Mouse (Mus musculus) limb, embryonic 12.5 days (tissue): ENCODE data around the gene 1700025G04Rik. TPM values are rescaled to one million over a fixed set of nuclear protein-coding genes. Genes with fewer than 3 reads are reported as not detected.

Experiments used
- ATAC-seq: fragments of 200-750 bp; cut with Nextera tagmentation; 2 replicates; pipeline ENCODE4 v1.8.0; 2017; ENCODE audit warnings: low read depth, moderate TSS enrichment; ENCODE audit not compliant: insufficient number of reproducible peaks, insufficient read depth, low FRiP score, low TSS enrichment
- H3K27ac ChIP-seq: fragments of 300-500 bp; sonication (generic); 2 replicates; pipeline ENCODE4 v1.5.1; 2016; ENCODE audit warnings: mild to moderate bottlenecking, moderate library complexity
- H3K27me3 ChIP-seq: fragments of 300-500 bp; sonication (generic); 2 replicates; pipeline ENCODE4 v1.6.1; 2016; ENCODE audit warnings: mild to moderate bottlenecking, moderate library complexity
- H3K36me3 ChIP-seq: fragments of 300-500 bp; sonication (generic); 2 replicates; pipeline ENCODE4 v1.6.1; 2016; ENCODE audit warnings: mild to moderate bottlenecking, moderate library complexity
- H3K4me1 ChIP-seq: fragments of 300-500 bp; sonication (generic); replicated peaks from 2 replicates; pipeline ENCODE4 v1.6.1; 2016
- H3K4me2 ChIP-seq: fragments of 300-500 bp; sonication (generic); 2 replicates; pipeline ENCODE4 v1.6.1; 2016; ENCODE audit warnings: mild to moderate bottlenecking, moderate library complexity
- H3K4me3 ChIP-seq: fragments of 300-500 bp; sonication (generic); replicated peaks from 2 replicates; pipeline ENCODE4 v1.5.1; 2016; ENCODE audit warnings: mild to moderate bottlenecking
- H3K9ac ChIP-seq: fragments of 300-500 bp; sonication (generic); replicated peaks from 2 replicates; pipeline ENCODE4 v1.6.1; 2016; ENCODE audit warnings: mild to moderate bottlenecking, moderate library complexity
- H3K9me3 ChIP-seq: fragments of 300-500 bp; sonication (generic); 2 replicates; pipeline ENCODE4 v1.6.1; 2016; ENCODE audit warnings: mild to moderate bottlenecking, moderate library complexity
- WGBS: fragments of 180-500 bp; shearing (Covaris S2); methylation state at CpG from one replicate; pipeline ENCODE4 v1.1.7; 2016; 5-methylcytosine and 5-hydroxymethylcytosine counted together
- polyA plus RNA-seq: library from polyadenylated mRNA; unstranded; fragments of >200 nt; fragmentation: Nextera tagmentation; extraction: Ambion mirVana; gene quantifications from 2 replicates; pipeline ENCODE4 v1.2.1, GENCODE M21; 2016

Gene 1700025G04Rik
- polyA plus RNA-seq, 1 experiment from 2014 or later = 28.3 TPM

DNA sequence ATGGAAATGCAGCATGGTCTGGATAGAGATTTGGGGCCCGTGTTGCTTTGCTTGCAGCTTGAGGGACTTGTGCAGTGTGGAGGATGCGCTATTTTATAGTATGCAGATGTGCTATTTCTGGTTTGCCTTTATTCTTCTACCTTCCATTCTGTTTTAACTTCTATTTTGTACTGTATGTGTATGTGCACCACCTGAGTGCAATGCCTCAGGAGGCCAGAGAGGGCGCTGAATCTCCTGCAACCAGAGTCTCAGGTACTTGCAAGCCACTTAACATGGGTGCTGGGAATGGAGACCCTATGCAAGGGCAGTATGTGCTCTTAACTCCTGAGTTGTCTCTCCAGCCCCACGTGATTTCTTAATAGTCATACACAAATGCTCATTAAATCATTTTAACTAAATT, 98.4 kb downstream of the 1700025G04Rik start:
- ATAC-seq = no peak
- WGBS = 88% methylated on average over 4 of the region's 4 CpGs
- H3K9me3 ChIP-seq = no peaks in the 10 kb centered on the region
- H3K4me1 ChIP-seq = peaks cover 38% of the 10 kb centered on the region
- H3K27ac ChIP-seq = no peak overlapping the region
- no peak overlapping the region for H3K9ac ChIP-seq
- no peak overlapping the region for H3K4me3 ChIP-seq
- no peaks in the 10 kb centered on the region for H3K36me3 ChIP-seq
- H3K27me3 ChIP-seq = no peaks in the 10 kb centered on the region
- H3K4me2 ChIP-seq = no peak overlapping the region

DNA sequence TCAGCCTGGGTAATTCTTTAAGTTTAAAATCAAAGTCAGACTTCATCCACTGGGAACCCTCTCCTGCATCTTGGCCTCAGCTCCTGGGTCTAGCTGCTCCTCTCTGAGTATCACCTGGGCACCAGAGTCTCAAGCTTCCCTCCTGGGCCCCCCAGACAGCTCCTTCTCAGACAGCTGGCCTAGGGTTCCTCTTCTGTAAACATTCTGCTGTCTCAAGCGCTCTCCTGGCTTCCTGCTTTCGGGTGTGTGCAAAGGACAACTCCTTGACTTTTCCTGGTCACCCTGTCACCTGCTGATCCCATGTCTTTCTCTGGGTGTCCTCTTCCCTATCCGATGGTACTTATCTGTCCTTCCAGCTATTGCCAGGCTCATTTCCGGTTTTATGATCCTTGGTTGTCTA, 99.3 kb downstream of the 1700025G04Rik start:
- no peak for ATAC-seq
- Histone ChIP-seq H3K4me3 (no peak overlapping the region), H3K4me1 (peaks cover 34% of the 10 kb centered on the region), H3K9ac (no peak overlapping the region), H3K36me3 (no peaks in the 10 kb centered on the region), H3K9me3 (no peaks in the 10 kb centered on the region), H3K4me2 (no peak overlapping the region), H3K27ac (no peak overlapping the region), H3K27me3 (no peaks in the 10 kb centered on the region)
- WGBS = 87% methylated on average over 4 of the region's 4 CpGs

DNA sequence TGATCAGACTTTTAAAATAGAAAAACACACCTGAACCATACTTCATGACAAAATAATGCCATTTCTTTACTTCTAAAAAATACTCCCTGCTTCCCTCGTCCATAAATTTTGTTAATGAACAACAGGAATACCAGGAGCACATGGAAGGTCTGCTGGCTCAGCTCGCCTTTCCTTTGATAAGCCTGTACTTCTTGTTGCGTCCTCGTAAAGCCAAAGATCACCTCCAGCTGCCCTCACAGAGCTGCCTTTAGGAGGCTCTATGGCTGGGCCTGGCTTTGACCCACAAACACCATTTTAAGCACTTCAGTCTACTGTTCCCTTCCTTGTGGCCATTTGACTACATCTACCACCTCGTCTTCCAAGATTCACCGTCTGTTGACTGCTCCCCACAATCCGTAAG, 101.2 kb downstream of the 1700025G04Rik start:
- H3K27me3 ChIP-seq = no peaks in the 10 kb centered on the region
- WGBS = 31% methylated on average over 7 of the region's 7 CpGs
- no peak overlapping the region for H3K9ac ChIP-seq
- no peak for ATAC-seq
- no peak overlapping the region for H3K4me3 ChIP-seq
- H3K4me2 ChIP-seq = no peak overlapping the region
- H3K27ac ChIP-seq = 0 out of 2 replicates have a peak overlapping the region, but pooled peaks have one; percentile 26
- no peaks in the 10 kb centered on the region for H3K36me3 ChIP-seq
- H3K4me1 ChIP-seq = peaks cover 39% of the 10 kb centered on the region
- no peaks in the 10 kb centered on the region for H3K9me3 ChIP-seq

DNA sequence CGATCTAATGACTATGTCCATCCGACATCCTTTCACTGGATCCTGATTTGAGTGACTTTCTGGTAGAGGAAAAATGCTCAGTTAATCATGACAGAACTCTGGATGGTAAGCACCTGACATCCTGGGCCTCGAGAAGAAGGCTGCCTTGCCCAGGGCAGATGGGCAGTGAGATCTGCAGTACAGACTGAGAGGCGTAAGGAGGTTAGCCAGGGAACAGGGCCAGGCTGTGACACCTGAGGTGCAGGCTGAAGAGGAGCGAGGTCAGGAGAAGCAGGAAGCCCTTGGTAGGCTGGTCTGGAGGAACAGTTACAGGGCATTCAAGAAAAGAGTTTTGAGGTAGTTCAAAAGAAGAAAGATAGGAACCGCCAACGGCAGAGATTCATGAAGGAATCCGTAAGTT, 101.9 kb downstream of the 1700025G04Rik start:
- Histone ChIP-seq H3K27ac (no peak overlapping the region), H3K9ac (no peak overlapping the region), H3K9me3 (no peaks in the 10 kb centered on the region), H3K4me2 (no peak overlapping the region), H3K27me3 (no peaks in the 10 kb centered on the region), H3K36me3 (no peaks in the 10 kb centered on the region), H3K4me1 (peaks cover 44% of the 10 kb centered on the region), H3K4me3 (no peak overlapping the region)
- ATAC-seq = no peak
- 82% methylated on average over 8 of the region's 8 CpGs for WGBS

DNA sequence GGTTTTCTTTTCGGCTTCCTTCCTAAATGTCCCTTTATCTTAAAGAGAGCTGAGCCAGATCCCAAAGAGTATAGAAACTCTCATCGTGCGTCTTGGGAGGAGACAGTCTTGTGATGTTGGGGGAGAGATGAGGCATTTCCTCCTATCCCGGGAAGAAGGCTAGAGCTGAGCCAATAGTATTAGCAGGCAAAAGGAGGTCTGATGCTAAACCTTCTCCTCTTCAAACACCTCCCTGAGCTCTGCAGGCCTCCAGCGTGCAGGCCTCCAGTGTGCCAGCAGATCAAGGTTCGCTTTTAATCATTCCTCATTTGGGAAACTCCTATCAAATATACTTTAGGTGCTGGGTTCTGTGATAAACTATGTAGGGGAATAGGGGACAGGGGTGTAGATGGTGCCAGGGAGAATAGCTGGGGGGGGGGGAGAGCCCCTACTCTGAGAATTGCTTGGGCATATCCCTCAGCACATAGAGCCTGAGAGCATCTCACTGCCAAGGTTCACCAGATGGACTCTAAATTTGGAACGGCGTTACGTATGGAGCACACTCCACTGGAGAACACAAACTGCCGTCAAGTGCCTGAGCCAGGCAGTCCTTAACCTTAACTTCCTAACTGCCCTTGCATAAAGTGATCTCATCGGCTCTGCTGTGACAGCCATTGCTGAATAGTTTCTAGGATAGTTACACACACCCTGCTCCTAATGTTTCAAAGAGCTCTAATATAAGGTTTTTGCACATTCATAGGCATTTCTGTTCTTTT, 103.7 kb downstream of the 1700025G04Rik start:
- ATAC-seq = no peak
- Histone ChIP-seq H3K27me3 (no peaks in the 10 kb centered on the region), H3K4me1 (peaks cover 46% of the 10 kb centered on the region), H3K36me3 (no peaks in the 10 kb centered on the region), H3K27ac (no peak overlapping the region), H3K9me3 (no peaks in the 10 kb centered on the region), H3K9ac (no peak overlapping the region), H3K4me2 (no peak overlapping the region), H3K4me3 (no peak overlapping the region)
- WGBS = 73% methylated on average over 11 of the region's 11 CpGs

GRCm38 (mm10) chr1:151985056-151985455, 104.9 kb downstream of the 1700025G04Rik start:
- no peaks in the 10 kb centered on the region for H3K9me3 ChIP-seq

DNA sequence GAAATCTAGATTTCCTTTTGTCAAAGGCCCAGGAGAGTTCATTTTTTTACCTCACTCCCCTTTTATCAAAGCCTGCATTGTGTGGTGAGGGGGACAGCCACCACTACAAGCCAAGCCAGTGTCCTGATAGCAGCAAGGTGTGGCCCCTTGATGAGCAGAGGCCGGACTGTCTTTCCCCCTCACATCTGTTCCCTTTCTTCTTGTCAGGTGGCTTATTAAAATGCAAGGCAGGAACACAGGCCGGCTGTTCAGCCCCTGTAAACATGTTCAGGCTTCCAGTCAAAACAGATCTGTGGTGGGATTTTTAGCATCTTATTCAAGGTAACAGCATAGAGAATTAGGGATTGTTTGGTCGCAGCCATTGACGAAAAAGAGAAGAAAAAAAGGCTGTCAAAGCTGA, 105.9 kb downstream of the 1700025G04Rik start:
- Histone ChIP-seq H3K36me3 (no peaks in the 10 kb centered on the region), H3K9me3 (no peaks in the 10 kb centered on the region), H3K27me3 (no peaks in the 10 kb centered on the region), H3K4me2 (no peak overlapping the region), H3K4me3 (no peak overlapping the region), H3K4me1 (peaks cover 36% of the 10 kb centered on the region), H3K9ac (no peak overlapping the region), H3K27ac (no peak overlapping the region)
- 39% methylated on average over 4 of the region's 4 CpGs for WGBS
- no peak for ATAC-seq

More at GRCm38 (mm10) chr1:151985056-151985455, 104.9 kb downstream of the 1700025G04Rik start:
- H3K4me1 ChIP-seq = peaks cover 46% of the 10 kb centered on the region
- no peak overlapping the region for H3K9ac ChIP-seq
- no peak overlapping the region for H3K4me2 ChIP-seq
- no peaks in the 10 kb centered on the region for H3K36me3 ChIP-seq
- H3K4me3 ChIP-seq = no peak overlapping the region
- WGBS = 92% methylated on average over 1 of the region's 1 CpGs
- no peaks in the 10 kb centered on the region for H3K27me3 ChIP-seq
- H3K27ac ChIP-seq = no peak overlapping the region
- no peak for ATAC-seq

DNA sequence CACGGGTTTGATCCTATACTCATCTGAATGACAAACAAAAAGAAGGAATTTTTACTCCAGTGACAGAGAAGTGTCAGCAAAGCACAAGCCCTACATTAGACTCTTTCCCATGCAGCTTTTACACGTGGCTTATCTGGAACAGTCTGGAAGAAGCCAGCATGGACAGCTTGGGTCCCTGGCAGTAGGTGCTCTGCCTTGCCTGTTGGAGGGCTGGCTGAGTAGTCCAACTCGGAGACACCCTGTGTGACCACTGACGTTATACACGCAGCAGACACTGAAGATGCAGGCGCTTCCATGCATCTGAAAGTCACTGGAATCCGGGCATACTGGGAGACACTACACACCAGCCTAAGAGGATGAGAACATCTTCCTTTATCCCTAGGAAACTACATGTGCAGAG, 109.4 kb downstream of the 1700025G04Rik start:
- H3K27me3 ChIP-seq = no peaks in the 10 kb centered on the region
- WGBS = 87% methylated on average over 7 of the region's 7 CpGs
- H3K4me3 ChIP-seq = no peak overlapping the region
- peaks cover 32% of the 10 kb centered on the region for H3K4me1 ChIP-seq
- no peak overlapping the region for H3K4me2 ChIP-seq
- peaks cover 4% of the 10 kb centered on the region; the same call in 1 of the 2 replicates for H3K36me3 ChIP-seq
- H3K9ac ChIP-seq = no peak overlapping the region
- H3K9me3 ChIP-seq = no peaks in the 10 kb centered on the region
- no peak for ATAC-seq
- no peak overlapping the region for H3K27ac ChIP-seq

DNA sequence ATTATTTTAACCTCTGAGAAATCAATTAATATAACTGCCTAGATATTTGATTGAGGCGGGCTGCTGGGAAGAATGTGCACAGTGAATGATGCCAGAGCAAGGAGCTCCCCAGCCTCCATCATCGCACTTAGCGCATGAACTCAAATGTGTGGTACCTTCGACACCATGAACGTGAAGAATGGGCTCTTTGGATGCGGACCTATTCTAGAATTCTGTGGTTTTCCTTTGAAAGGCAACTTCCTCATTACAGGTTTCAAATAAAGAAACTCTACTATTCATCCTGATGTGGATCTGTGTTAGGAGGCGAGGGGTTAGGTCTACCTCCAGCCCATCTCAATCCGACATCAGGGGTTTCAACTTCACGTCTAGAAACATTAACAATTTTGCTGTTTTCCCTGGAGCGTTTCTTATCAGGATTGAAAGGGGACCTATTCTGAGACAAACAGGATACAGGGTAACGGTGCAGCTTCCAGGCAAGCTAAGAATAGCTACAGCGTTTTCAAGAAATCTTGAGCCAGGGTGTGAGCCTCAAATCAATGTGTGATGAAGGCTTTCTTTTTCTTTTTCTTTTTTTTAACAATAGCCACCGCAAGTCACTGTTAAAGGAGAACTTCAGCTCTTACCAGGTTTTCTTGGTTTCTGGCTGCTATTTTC, 110.0 kb downstream of the 1700025G04Rik start:
- ATAC-seq = no peak
- H3K27me3 ChIP-seq = no peaks in the 10 kb centered on the region
- H3K9me3 ChIP-seq = no peaks in the 10 kb centered on the region
- H3K9ac ChIP-seq = no peak overlapping the region
- no peak overlapping the region for H3K4me2 ChIP-seq
- H3K27ac ChIP-seq = no peak overlapping the region
- no peak overlapping the region for H3K4me3 ChIP-seq
- 90% methylated on average over 13 of the region's 13 CpGs for WGBS
- H3K36me3 ChIP-seq = peaks cover 4% of the 10 kb centered on the region; the same call in 1 of the 2 replicates
- peaks cover 32% of the 10 kb centered on the region for H3K4me1 ChIP-seq

DNA sequence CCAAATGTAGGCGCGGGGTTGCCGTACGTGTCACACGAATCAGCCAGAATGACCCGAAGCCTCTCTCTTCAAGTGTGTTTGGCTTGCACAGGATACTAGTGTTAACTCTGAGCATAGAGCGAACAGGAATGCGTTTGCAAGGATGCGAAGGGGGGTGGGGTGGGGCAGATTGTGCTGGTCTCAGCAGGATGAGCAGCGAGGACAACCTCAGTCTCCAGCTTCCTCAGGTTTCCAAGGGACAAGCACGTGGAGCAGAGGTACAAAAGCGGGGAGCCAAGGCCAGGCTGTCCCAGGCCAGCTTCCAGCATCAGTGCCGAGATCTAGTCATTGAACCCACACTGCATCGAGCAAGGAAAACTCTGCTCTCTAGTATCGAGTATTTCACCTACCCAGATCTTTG, 111.2 kb downstream of the 1700025G04Rik start:
- ATAC-seq = no peak
- no peak overlapping the region for H3K27ac ChIP-seq
- no peak overlapping the region for H3K9ac ChIP-seq
- no peaks in the 10 kb centered on the region for H3K27me3 ChIP-seq
- no peak overlapping the region for H3K4me2 ChIP-seq
- H3K4me1 ChIP-seq = peaks cover 20% of the 10 kb centered on the region
- WGBS = 92% methylated on average over 15 of the region's 15 CpGs
- H3K4me3 ChIP-seq = no peak overlapping the region
- H3K9me3 ChIP-seq = no peaks in the 10 kb centered on the region
- peaks cover 4% of the 10 kb centered on the region; the same call in 1 of the 2 replicates for H3K36me3 ChIP-seq

GRCm38 (mm10) chr1:151977596-151977995, 112.3 kb downstream of the 1700025G04Rik start:
- H3K9ac ChIP-seq = no peak overlapping the region
- H3K9me3 ChIP-seq = no peaks in the 10 kb centered on the region
- H3K4me1 ChIP-seq = peaks cover 12% of the 10 kb centered on the region; the same call in 1 of the 2 replicates
- ATAC-seq = no peak
- 61% methylated on average over 5 of the region's 5 CpGs for WGBS
- H3K4me2 ChIP-seq = no peak overlapping the region
- H3K27me3 ChIP-seq = no peaks in the 10 kb centered on the region
- peaks cover 4% of the 10 kb centered on the region; the same call in 1 of the 2 replicates for H3K36me3 ChIP-seq
- no peak overlapping the region for H3K4me3 ChIP-seq
- peak overlapping the region; percentile 45 for H3K27ac ChIP-seq
